Mouse (Mus musculus) megakaryocyte, adult 5-6 weeks (primary cell): ENCODE results near the gene Lhcgr. TPM values are rescaled to one million over a fixed set of nuclear protein-coding genes. Genes with fewer than 3 reads are reported as not detected.
A peak's percentile ranks its signal among the peaks of the same experiment; 100 is the strongest.

Source experiments
- ATAC-seq: 2 replicates; pipeline ENCODE4 v1.8.0; 2016; ENCODE audit warnings: mild to moderate bottlenecking, inconsistent platforms; ENCODE audit not compliant: poor library complexity, severe bottlenecking
- total RNA-seq, 2 experiments: library from RNA; stranded (forward) in 1 of 2; stranded (reverse) in 1 of 2; fragments of 153-499, 151-499 nt in 1 of 2; fragments of 221-1000, 200-1000 nt in 1 of 2; gene quantifications; 2 replicates each; pipeline versions ENCODE4 v1.2.3 to v1.2.4; 2015 to 2017

Lhcgr gene
- total RNA-seq, 2 experiments from 2014 or later, result not detected

DNA sequence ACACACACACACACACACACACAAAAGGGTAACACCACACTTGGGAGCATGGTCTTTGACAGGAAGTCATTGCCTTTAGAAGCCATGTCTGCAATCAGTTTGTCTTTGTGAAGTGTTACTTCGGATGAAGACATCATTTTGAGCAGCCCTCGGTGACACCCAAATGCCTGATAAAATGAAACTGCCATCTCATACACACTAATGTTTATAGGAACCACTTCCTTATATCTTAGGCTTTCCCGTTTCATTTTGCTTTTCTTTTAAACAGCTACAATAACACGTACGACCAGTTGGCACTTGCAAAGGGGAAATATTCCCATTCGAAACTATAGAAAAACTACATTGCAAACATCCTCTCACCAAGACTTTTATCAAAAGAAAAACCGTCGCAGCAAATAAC lies 42.1 kb downstream of the Lhcgr start:
- ATAC-seq, result peak; percentile 64

DNA sequence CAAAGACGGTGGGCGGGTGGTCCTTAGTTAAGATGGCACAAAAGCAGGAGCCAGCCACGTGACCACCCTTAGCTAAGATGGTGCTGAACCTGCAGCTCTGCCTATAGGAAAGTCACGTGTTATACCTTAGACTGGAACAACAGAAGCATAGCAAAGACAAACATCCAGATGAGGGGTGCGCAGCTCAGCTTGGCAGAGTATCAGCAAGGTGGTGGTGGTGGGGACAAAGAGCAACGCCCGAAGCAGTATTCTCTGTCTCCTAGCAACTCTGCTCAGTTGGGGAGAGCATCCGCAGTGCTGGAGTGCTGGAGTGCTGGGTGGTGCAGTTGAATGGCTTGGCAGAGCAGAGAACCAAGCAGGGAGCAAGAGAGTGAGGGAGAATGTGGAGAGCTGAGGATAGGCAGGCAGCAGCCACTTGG lies 85.5 kb downstream of the Lhcgr start:
- ATAC-seq, result no peak

DNA sequence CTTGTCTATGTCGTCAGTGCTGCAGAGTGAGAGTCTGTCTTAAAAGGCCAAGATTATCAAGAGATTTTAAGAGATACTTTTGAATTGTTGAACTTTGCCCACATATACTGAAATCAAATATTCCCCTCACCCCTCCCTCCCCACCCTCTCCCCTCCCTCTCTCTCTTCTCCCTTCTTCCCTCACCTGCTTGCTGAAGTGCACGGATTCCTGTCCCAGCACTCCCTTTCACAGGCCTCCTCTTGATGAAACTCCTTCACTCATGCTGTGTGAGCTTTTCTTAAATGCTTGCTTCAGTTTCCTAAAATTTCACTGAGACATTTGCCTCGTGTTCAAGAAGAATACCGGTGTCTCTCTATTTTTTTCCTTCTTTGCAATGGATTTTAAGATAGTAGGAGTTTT lies 88.7 kb downstream of the Lhcgr start:
- ATAC-seq, result no peak

DNA sequence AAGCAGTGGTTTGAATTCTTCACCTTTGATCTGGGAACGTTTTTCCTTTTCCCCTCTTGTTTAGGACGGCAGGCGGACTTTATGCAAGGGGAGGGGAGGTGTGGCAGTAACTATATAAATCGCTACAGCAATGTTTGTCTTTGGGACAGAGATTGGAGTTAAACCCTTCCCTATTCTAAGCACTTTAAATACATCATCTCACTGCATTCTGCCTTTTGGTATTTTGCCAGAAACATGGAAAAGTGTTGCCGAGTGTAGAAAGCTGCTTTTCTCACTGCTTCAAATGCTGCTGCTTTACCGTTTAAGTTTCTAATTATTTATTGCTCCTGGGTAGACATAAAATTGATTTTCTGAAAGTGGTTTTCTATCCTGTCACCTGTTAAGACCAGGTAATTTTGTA lies 89.4 kb downstream of the Lhcgr start:
- no peak for ATAC-seq

DNA sequence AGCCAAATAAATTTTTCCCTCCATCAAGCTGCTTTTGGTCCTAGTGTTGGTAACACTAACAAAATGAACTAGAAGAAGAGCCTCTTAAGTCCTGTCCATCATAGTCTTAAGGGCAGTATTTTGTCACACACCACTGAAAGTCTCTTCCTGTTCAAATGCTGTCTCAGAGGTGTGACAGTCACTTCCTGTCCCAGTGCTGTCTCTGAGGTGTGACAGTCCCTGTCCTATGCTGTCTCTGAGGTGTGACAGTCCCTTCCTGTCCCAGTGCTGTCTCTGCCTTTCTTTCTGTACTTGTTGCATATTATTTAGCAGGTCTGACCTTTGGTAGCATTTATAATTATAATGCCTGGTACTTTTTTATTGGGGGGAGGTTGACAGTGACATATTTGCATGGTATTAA lies 90.9 kb downstream of the Lhcgr start:
- ATAC-seq, result peak; percentile 91

DNA sequence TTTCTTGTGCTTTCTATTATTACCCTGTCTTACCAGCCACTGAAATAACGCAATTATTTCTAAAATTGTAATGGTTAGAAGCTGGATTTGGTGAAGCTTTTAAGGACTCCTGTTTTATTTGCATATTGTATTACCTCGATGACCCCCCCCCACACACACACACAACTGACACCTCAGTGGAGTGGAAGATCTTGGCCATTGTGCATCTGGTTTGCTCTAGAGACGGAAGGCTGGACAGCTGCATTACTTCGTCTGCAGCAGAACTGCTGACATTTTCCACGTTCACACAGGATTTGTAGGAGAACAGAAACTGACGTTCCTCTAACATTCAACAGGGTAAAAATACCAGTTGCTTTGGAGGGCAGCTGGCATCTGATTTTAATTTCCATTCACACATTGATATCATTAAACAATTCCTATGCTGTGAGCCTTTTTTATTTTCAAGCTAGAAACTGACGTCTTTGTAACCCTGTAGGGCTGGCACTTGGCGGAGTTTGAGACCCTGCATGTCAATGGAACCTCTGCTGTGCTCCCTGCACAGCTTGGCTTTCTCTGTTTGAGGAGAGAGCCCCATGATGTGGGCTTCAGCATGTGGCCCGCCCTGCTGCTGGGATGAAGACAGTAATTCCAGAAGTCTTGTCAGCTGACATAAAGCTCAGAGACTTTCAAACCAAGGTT lies 95.0 kb downstream of the Lhcgr start:
- ATAC-seq, result no peak

GRCm38 (mm10) chr17:88688226-88688625 lies 103.6 kb downstream of the Lhcgr start:
- no peak for ATAC-seq

DNA sequence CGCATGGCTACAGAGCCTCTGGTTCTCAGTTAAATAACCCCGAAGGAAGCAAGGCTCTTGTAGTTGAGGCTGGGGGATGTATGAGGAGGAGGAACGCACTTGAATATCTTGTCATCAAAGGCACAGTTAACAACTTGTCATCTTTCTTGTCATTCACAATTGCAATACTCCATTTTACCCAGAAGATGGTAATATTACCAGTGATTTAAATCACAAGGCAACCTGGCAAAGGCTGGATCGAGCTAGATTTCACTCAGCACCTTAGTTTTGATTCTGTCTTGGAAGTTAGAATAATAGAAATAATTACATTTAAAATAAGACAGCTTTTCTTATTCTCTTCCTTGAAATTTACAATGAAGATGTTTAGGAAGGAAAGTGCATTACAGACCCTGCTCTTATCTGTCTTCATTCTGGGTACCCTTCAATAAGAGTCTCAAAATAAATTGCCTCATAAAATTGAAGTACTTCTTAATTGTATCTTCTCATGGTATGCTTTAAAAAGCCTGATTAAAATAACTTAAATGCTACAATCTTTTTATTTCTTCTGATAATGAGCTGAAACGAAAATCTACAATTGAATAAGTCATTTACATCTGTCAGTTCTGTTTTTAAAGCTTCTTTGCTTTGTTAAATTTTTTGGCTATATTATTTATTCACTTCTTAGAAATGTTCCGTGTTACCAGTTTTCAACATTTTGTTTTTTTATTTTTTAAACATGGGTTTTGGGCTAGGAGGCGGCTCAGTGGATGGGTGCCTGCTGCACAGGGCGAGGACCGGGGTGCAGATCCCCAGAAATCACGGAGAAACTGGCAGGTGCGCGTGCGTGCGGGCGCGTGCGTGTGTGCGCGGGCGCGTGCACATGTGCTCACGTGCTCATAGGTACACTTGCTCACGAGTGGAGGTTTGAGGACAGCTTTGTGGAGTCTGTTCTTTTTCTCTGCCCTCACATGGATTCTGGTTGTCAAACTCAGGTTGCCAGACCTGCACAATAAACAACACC lies 116.2 kb downstream of the Lhcgr start:
- no peak for ATAC-seq

- no peak for ATAC-seq
Measured at GRCm38 (mm10) chr17:88670800-88671199, 121.0 kb downstream of the Lhcgr start.

DNA sequence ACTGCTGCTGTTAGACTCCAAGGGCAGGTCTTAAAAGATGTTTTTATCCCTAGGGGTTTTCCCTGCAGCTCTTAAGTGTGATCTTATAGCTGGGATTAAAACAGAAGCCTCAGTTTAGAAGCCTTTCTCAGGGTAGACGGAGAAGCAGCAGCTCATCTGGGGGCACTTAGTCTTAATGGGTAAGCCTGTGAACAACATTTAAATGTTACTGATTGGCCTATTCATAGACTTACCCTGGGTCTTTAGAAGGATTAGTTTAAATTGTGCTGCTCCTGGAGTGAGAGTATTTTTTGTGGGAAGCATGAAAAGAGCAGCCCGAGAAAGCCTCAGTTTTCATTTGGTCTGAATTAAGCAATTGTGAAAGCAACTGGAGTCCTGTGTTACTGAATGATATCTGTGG lies 121.9 kb downstream of the Lhcgr start:
- ATAC-seq, result no peak

DNA sequence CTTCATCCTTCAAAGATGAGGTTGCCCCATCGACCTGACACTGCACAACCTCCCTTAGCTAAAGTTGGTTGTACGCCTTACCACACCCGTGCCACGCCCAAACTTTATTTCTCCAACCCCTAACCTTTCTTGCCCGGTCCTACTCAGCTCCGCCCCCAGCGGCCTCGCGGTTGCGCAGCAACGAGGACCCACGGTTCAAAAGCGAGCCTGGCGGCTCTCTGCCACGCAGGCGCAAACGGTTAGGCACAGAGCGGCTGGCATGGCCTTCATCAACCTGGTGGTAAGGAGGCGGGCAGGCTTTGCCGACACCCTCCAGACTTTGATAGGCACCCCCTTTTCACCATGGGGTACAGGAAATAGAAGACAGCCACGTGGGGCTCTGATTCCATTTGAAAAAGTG lies 123.3 kb downstream of the Lhcgr start, which contains the start of gene Gtf2a1l:
Gtf2a1l (plus strand) TSS at position 209 of the 400 bp plus-strand sequence.
- ATAC-seq, result peak; percentile 56

Other genes starting within 250 kb of the Lhcgr start
- not detected in 2 replicates for gene Ston1, start 194.3 kb downstream of the Lhcgr start, total RNA-seq (2015)
- gene Ston1, start 194.3 kb downstream of the Lhcgr start, total RNA-seq (2017), result 0.89 TPM in 1 of 2 replicates, not detected in the other
- gene Gtf2a1l, start 123.3 kb downstream of the Lhcgr start, total RNA-seq (2015), result not detected in 2 replicates
- not detected in 2 replicates for gene Gtf2a1l, start 123.3 kb downstream of the Lhcgr start, total RNA-seq (2017)